Mouse (Mus musculus) limb, embryonic 14.5 days (tissue): ENCODE results near the gene Ear6. TPM values are rescaled to one million over a fixed set of nuclear protein-coding genes. Genes with fewer than 3 reads are reported as not detected.

ENCODE experiments used
- ATAC-seq: fragments of 200-750 bp; cut with Nextera tagmentation; 2 replicates; pipeline ENCODE4 v1.8.0; 2017; ENCODE audit warnings: low read depth, moderate number of reproducible peaks, moderate TSS enrichment; ENCODE audit not compliant: low FRiP score
- DNase-seq: peaks from one replicate; pipeline ENCODE4 v3.0.0-alpha.2; 2015; ENCODE audit warnings: low spot score
- H3K27ac ChIP-seq: fragments of 300-500 bp; sonication (generic); replicated peaks from 2 replicates; pipeline ENCODE4 v1.5.1; 2014; ENCODE audit warnings: low read depth, mild to moderate bottlenecking, low read length, moderate library complexity, mixed read lengths
- H3K27me3 ChIP-seq: fragments of 300-500 bp; sonication (generic); 2 replicates; pipeline ENCODE4 v1.6.1; 2014; ENCODE audit warnings: low read length, mixed read lengths; ENCODE audit not compliant: control insufficient read depth, insufficient read depth
- H3K36me3 ChIP-seq: fragments of 300-500 bp; sonication (generic); 2 replicates; pipeline ENCODE4 v1.6.1; 2014; ENCODE audit warnings: mild to moderate bottlenecking, low read length, moderate library complexity, mixed read lengths; ENCODE audit not compliant: control insufficient read depth, insufficient read depth
- H3K4me1 ChIP-seq: fragments of 300-500 bp; sonication (generic); 2 replicates; pipeline ENCODE4 v1.6.1; 2014; ENCODE audit warnings: antibody characterized with exemption, low read length, mixed read lengths; ENCODE audit not compliant: control insufficient read depth, insufficient read depth
- H3K4me2 ChIP-seq: fragments of 300-500 bp; sonication (generic); replicated peaks from 2 replicates; pipeline ENCODE4 v1.6.1; 2014; ENCODE audit warnings: low read depth, mild to moderate bottlenecking, low read length, moderate library complexity; ENCODE audit not compliant: severe bottlenecking
- H3K4me3 ChIP-seq: fragments of 300-500 bp; sonication (generic); replicated peaks from 2 replicates; pipeline ENCODE4 v1.5.1; 2014; ENCODE audit warnings: low read length
- H3K9ac ChIP-seq: fragments of 300-500 bp; sonication (generic); 2 replicates; pipeline ENCODE4 v1.6.1; 2014; ENCODE audit warnings: mild to moderate bottlenecking, low read depth, low read length, moderate library complexity; ENCODE audit not compliant: severe bottlenecking
- H3K9me3 ChIP-seq: fragments of 300-500 bp; sonication (generic); 2 replicates; pipeline ENCODE4 v1.6.1; 2016; ENCODE audit warnings: low read length; ENCODE audit not compliant: control insufficient read depth
- POLR2A ChIP-seq: fragments of 200-500 bp; IDR thresholded peaks from 2 replicates; pipeline ENCODE4 v1.8.0; 2012; ENCODE audit warnings: inconsistent platforms, mild to moderate bottlenecking, moderate library complexity, borderline replicate concordance; ENCODE audit not compliant: insufficient read depth, insufficient read length; ENCODE audit errors: extremely low read depth
- WGBS: fragments of 180-500 bp; shearing (Covaris S2); extraction: QIAGEN DNeasy Blood & Tissue Kit; methylation state at CpG from one replicate; pipeline ENCODE4 v1.1.7; 2014; 5-methylcytosine and 5-hydroxymethylcytosine counted together
- polyA plus RNA-seq, 2 experiments: library from polyadenylated mRNA; depleted of rRNA in 1 of 2; stranded (reverse) in 1 of 2; unstranded in 1 of 2; fragments of >200 nt; fragmentation: Nextera tagmentation in 1 of 2; extraction: Ambion mirVana in 1 of 2; gene quantifications; 2 replicates each; pipeline versions ENCODE4 v1.2.1 to v1.2.3; 2012 to 2014

Ear6 gene
- polyA plus RNA-seq, 2 experiments: 0.31 TPM; not detected in 1

- peak within 1 kb of the TSS; percentile 81 for H3K27ac ChIP-seq
Measured at GRCm38 (mm10) chr14:51884598-51885331, 31.3 kb downstream of the Ear6 start, which contains the start of gene Mettl17. Mettl17 (plus strand) TSS chr14:51884842.

GRCm38 (mm10) chr14:51886051-51886450 is 32.6 kb downstream of the Ear6 start:
- Histone ChIP-seq H3K9ac (no peak overlapping the region; the same call in 1 of the 2 replicates), H3K4me1 (peaks cover 6% of the 10 kb centered on the region), H3K27ac (no peak overlapping the region), H3K27me3 (no peaks in the 10 kb centered on the region), H3K36me3 (peaks cover 45% of the 10 kb centered on the region), H3K9me3 (no peaks in the 10 kb centered on the region), H3K4me2 (peak overlapping the region; percentile 59; the same call in 1 of the 2 replicates), H3K4me3 (peak overlapping the region; percentile 73; the same call in 1 of the 2 replicates)
- ATAC-seq: no peak
- DNase-seq: no peak
- WGBS: 66% methylated on average over 6 of the region's 6 CpGs
- TF ChIP-seq POLR2A: no peak

More at GRCm38 (mm10) chr14:51884598-51885331, 31.3 kb downstream of the Ear6 start, which contains the start of gene Mettl17:
- Histone ChIP-seq H3K4me1 (peaks cover 6% of the 10 kb centered on the region), H3K36me3 (peaks cover 32% of the 10 kb centered on the region), H3K9ac (peak within 1 kb of the TSS; percentile 66), H3K4me3 (peak within 1 kb of the TSS; percentile 73), H3K27me3 (no peaks in the 10 kb centered on the region), H3K4me2 (peak within 1 kb of the TSS; percentile 59), H3K9me3 (no peaks in the 10 kb centered on the region)
- ATAC-seq (peak; percentile 94), DNase-seq (peak; percentile 98)
- WGBS: 0% methylated on average over 43 of the region's 43 CpGs
- peak; percentile 60; the same call in 1 of the 2 replicates for TF ChIP-seq POLR2A

GRCm38 (mm10) chr14:51889833-51890232 is 36.3 kb downstream of the Ear6 start:
- Histone ChIP-seq H3K4me3 (no peak overlapping the region), H3K9me3 (no peaks in the 10 kb centered on the region), H3K4me2 (no peak overlapping the region), H3K27me3 (no peaks in the 10 kb centered on the region), H3K4me1 (peaks cover 6% of the 10 kb centered on the region), H3K27ac (no peak overlapping the region), H3K9ac (no peak overlapping the region), H3K36me3 (peaks cover 60% of the 10 kb centered on the region)
- ATAC-seq (no peak), DNase-seq (no peak)
- 90% methylated on average over 6 of the region's 6 CpGs for WGBS
- TF ChIP-seq POLR2A: no peak

- no peak within 1 kb of the TSS for H3K4me2 ChIP-seq
- peaks cover 51% of the 10 kb centered on the region for H3K36me3 ChIP-seq
- H3K4me3 ChIP-seq: no peak within 1 kb of the TSS
- H3K9ac ChIP-seq: no peak within 1 kb of the TSS
- no peaks in the 10 kb centered on the region for H3K27me3 ChIP-seq
- no peak within 1 kb of the TSS for H3K27ac ChIP-seq
- ATAC-seq: no peak
- DNase-seq: no peak
- H3K9me3 ChIP-seq: no peaks in the 10 kb centered on the region
- TF ChIP-seq POLR2A: no peak
- 94% methylated on average over 9 of the region's 9 CpGs for whole genome bisulfite sequencing
- no peaks in the 10 kb centered on the region for H3K4me1 ChIP-seq
Measured at GRCm38 (mm10) chr14:51892191-51892939, 38.9 kb downstream of the Ear6 start, which contains the start of gene Slc39a2. Slc39a2 (plus strand) TSS chr14:51892889.

GRCm38 (mm10) chr14:51893094-51893794 is 39.7 kb downstream of the Ear6 start:
- DNase-seq: no peak
- no peak for ATAC-seq
- WGBS: 25% methylated on average over 9 of the region's 10 CpGs

More at GRCm38 (mm10) chr14:51893094-51893794, 39.7 kb downstream of the Ear6 start:
- no peaks in the 10 kb centered on the region for H3K9me3 ChIP-seq
- peaks cover 43% of the 10 kb centered on the region for H3K36me3 ChIP-seq
- H3K4me3 ChIP-seq: no peak overlapping the region
- H3K4me2 ChIP-seq: no peak overlapping the region
- no peaks in the 10 kb centered on the region for H3K27me3 ChIP-seq
- TF ChIP-seq POLR2A: no peak
- no peaks in the 10 kb centered on the region for H3K4me1 ChIP-seq
- H3K27ac ChIP-seq: no peak overlapping the region
- H3K9ac ChIP-seq: no peak overlapping the region
